Mouse (Mus musculus): ENCODE data around the gene Lmna. TPM values are rescaled to one million over a fixed set of nuclear protein-coding genes. Genes with fewer than 3 reads are reported as not detected.

Lmna gene
- polyA plus RNA-seq, 1 experiment: 51.3 TPM

DNA sequence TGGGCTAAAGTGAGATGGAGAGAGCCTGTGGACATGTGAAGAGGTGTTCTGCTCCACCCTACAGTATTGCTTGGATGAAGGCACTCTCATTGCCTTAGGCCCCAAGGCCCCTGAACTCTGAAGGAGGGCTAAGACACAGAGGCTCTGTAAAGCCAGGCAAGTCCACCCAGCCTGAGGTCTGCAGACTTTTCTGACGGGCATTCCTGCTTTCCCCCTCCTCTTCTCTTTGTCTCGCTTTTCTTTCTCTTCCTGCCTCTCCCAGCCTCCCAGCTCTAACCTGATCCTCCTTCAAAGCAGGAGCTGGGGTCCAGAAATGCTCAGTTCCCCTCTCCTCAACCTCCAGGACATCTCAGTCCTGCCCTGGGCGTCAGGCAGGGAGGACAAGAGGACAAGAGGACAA, 25.2 kb upstream of the Lmna start:
- H3K4me3 ChIP-seq (ENCODE audit: extremely low read depth, insufficient read depth, insufficient read length): no peak overlapping the region
- peaks cover 5% of the 10 kb centered on the region; the same call in 1 of the 2 replicates for H3K27me3 ChIP-seq (ENCODE audit: control insufficient read depth, insufficient read depth, low read length)
- H3K27ac ChIP-seq (ENCODE audit: insufficient read depth, low read length): no peak overlapping the region
- 86% methylated on average over 3 of the region's 3 CpGs for WGBS
- no peak for TF ChIP-seq CTCF (IDR thresholded peaks at IDR 0.05; ENCODE audit: extremely low read depth, insufficient read depth, insufficient read length, insufficient replicate concordance)
- no peak for TF ChIP-seq POLR2A (IDR thresholded peaks at IDR 0.05; ENCODE audit: low read depth, low read length)
- H3K4me1 ChIP-seq (ENCODE audit: control insufficient read depth, insufficient read depth, insufficient read length): peaks cover 2% of the 10 kb centered on the region
- H3K36me3 ChIP-seq (ENCODE audit: control insufficient read depth, insufficient read depth, low read length): no peaks in the 10 kb centered on the region
- DNase-seq (ENCODE audit: low read depth in 1 of 2, low spot score in 2 of 2): no peak

DNA sequence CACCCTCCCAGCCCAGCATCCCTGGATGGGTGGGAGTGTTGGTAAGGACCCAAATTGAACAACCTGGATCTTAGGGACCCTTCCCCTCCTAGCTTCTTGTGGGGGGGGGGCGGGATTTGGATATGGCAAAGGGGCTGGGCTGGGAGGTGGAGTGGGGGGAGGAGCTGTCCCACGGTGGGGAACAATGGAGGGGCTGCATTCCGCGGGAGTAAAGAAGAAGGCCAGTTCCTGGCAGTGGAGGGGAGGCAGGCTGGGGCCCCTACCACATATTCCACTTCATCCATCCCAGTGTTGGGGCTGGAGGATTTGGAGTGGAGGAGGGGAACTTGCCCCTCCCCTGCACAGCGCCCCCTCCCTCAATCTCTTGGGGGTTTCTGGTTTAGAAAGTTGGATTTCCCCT, 23.9 kb upstream of the Lmna start:
- TF ChIP-seq CTCF (IDR thresholded peaks at IDR 0.05; ENCODE audit: extremely low read depth, insufficient read depth, insufficient read length, insufficient replicate concordance): no peak
- no peak for TF ChIP-seq POLR2A (IDR thresholded peaks at IDR 0.05; ENCODE audit: low read depth, low read length)
- H3K36me3 ChIP-seq (ENCODE audit: control insufficient read depth, insufficient read depth, low read length): no peaks in the 10 kb centered on the region
- peaks cover 2% of the 10 kb centered on the region for H3K4me1 ChIP-seq (ENCODE audit: control insufficient read depth, insufficient read depth, insufficient read length)
- peaks cover 5% of the 10 kb centered on the region; the same call in 1 of the 2 replicates for H3K27me3 ChIP-seq (ENCODE audit: control insufficient read depth, insufficient read depth, low read length)
- 43% methylated on average over 5 of the region's 5 CpGs for WGBS
- no peak overlapping the region for H3K4me3 ChIP-seq (ENCODE audit: extremely low read depth, insufficient read depth, insufficient read length)
- H3K27ac ChIP-seq (ENCODE audit: insufficient read depth, low read length): no peak overlapping the region
- DNase-seq (ENCODE audit: low read depth in 1 of 2, low spot score in 2 of 2): no peak

- Histone ChIP-seq H3K4me1 (ENCODE audit: control insufficient read depth, insufficient read depth, insufficient read length) (peaks cover 2% of the 10 kb centered on the region), H3K27ac (ENCODE audit: insufficient read depth, low read length) (no peak overlapping the region)
Measured at GRCm38 (mm10) chr3:88532689-88533511, 23.1 kb upstream of the Lmna start.

DNA sequence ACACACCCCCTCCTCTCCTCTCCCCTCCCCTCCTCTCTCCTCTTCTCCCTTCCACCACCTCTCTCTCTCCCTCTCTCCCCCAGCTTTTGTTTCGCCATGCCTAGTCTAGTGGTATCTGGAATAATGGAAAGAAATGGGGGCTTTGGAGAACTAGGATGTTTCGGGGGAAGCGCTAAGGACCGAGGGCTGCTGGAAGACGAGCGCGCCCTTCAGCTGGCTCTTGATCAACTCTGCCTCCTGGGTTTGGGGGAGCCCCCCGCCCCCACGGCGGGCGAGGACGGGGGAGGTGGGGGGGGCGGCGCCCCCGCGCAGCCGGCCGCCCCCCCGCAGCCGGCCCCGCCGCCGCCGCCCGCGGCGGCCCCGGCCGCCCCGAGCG, 22.5 kb upstream of the Lmna start, which contains the start of gene Mex3a:
Gene Mex3a (plus strand): TSS at position 97 of the 376 bp plus-strand sequence.
- peak within 1 kb of the TSS; percentile 89 for H3K27ac ChIP-seq (ENCODE audit: insufficient read depth, low read length)
- 2% methylated on average over 18 of the region's 31 CpGs for WGBS
- no peak for DNase-seq (ENCODE audit: low read depth in 1 of 2, low spot score in 2 of 2)
- H3K36me3 ChIP-seq (ENCODE audit: control insufficient read depth, insufficient read depth, low read length): no peaks in the 10 kb centered on the region
- H3K4me3 ChIP-seq (ENCODE audit: extremely low read depth, insufficient read depth, insufficient read length): peak within 1 kb of the TSS; percentile 78
- TF ChIP-seq POLR2A (IDR thresholded peaks at IDR 0.05; ENCODE audit: low read depth, low read length) (no peak), CTCF (IDR thresholded peaks at IDR 0.05; ENCODE audit: extremely low read depth, insufficient read depth, insufficient read length, insufficient replicate concordance) (no peak)
- peaks cover 2% of the 10 kb centered on the region for H3K4me1 ChIP-seq (ENCODE audit: control insufficient read depth, insufficient read depth, insufficient read length)
- H3K27me3 ChIP-seq (ENCODE audit: control insufficient read depth, insufficient read depth, low read length): peaks cover 5% of the 10 kb centered on the region; the same call in 1 of the 2 replicates

More at GRCm38 (mm10) chr3:88532689-88533511, 23.1 kb upstream of the Lmna start:
- no peak for DNase-seq (ENCODE audit: low read depth in 1 of 2, low spot score in 2 of 2)
- WGBS: 3% methylated on average over 40 of the region's 40 CpGs
- Histone ChIP-seq H3K27me3 (ENCODE audit: control insufficient read depth, insufficient read depth, low read length) (peaks cover 5% of the 10 kb centered on the region; the same call in 1 of the 2 replicates), H3K4me3 (ENCODE audit: extremely low read depth, insufficient read depth, insufficient read length) (peak overlapping the region; percentile 59), H3K36me3 (ENCODE audit: control insufficient read depth, insufficient read depth, low read length) (no peaks in the 10 kb centered on the region)
- TF ChIP-seq CTCF (IDR thresholded peaks at IDR 0.05; ENCODE audit: extremely low read depth, insufficient read depth, insufficient read length, insufficient replicate concordance): no peak
- no peak for TF ChIP-seq POLR2A (IDR thresholded peaks at IDR 0.05; ENCODE audit: low read depth, low read length)

DNA sequence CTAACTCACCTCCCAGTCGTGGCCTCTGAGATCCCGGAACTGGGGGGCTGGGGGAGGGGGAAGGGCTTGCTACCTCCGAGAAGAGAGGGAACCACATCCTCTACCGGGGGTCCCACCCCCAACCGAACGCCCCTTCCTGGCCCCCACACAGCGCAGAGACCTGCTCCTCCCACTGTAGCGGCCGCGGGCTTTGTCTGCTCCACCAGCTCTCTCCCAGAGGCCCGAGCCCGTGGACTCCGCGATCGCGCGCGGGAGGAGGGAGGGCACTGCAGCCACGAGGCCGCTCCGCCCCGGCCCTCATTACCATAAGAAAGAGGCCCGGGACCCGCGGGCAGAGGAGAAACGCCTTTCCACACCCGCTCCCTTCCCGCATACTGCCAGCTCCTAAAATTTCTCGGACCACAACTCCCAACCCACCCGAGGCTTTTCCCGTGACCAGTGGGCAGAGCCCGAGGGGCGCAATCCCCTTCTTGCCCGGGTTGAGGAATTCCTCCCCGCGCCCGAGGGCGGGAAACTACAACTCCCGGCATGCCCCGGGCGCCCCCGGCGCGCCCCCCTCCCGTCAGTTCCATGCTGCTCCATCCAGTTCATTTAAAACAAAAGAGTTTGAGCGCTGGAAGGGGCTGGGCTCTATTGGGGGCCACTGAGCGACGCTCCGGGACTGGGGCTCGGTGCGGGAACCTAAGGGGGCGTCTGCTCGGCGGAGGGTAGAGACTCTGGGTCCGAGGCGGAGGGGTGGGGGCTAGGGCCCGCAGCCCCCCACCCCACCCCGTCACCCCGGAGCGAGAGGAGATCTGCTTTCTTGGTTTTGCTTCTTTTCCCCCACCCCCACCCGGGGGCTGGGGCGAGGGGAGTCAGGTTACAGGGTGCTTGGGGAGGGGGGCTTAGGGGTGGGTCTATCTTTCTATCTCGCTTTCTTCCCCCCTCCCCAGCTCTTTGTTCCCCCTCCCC, 21.9 kb upstream of the Lmna start:
- WGBS: under 1% methylated on average over 61 of the region's 63 CpGs
- DNase-seq (ENCODE audit: low read depth in 1 of 2, low spot score in 2 of 2): peak in 1 of 2 experiments; percentile 80
- peaks cover 2% of the 10 kb centered on the region for H3K4me1 ChIP-seq (ENCODE audit: control insufficient read depth, insufficient read depth, insufficient read length)
- H3K36me3 ChIP-seq (ENCODE audit: control insufficient read depth, insufficient read depth, low read length): no peaks in the 10 kb centered on the region
- peak overlapping the region; percentile 89 for H3K27ac ChIP-seq (ENCODE audit: insufficient read depth, low read length)
- peaks cover 5% of the 10 kb centered on the region; the same call in 1 of the 2 replicates for H3K27me3 ChIP-seq (ENCODE audit: control insufficient read depth, insufficient read depth, low read length)
- TF ChIP-seq CTCF (IDR thresholded peaks at IDR 0.05; ENCODE audit: extremely low read depth, insufficient read depth, insufficient read length, insufficient replicate concordance): no peak
- no peak for TF ChIP-seq POLR2A (IDR thresholded peaks at IDR 0.05; ENCODE audit: low read depth, low read length)
- peak overlapping the region; percentile 78 for H3K4me3 ChIP-seq (ENCODE audit: extremely low read depth, insufficient read depth, insufficient read length)

GRCm38 (mm10) chr3:88530082-88530864, 20.5 kb upstream of the Lmna start:
- Histone ChIP-seq H3K36me3 (ENCODE audit: control insufficient read depth, insufficient read depth, low read length) (no peaks in the 10 kb centered on the region), H3K4me3 (ENCODE audit: extremely low read depth, insufficient read depth, insufficient read length) (no peak overlapping the region), H3K27ac (ENCODE audit: insufficient read depth, low read length) (no peak overlapping the region), H3K27me3 (ENCODE audit: control insufficient read depth, insufficient read depth, low read length) (peaks cover 5% of the 10 kb centered on the region; the same call in 1 of the 2 replicates), H3K4me1 (ENCODE audit: control insufficient read depth, insufficient read depth, insufficient read length) (peaks cover 2% of the 10 kb centered on the region)
- 56% methylated on average over 11 of the region's 11 CpGs for WGBS
- no peak for DNase-seq (ENCODE audit: low read depth in 1 of 2, low spot score in 2 of 2)
- TF ChIP-seq POLR2A (IDR thresholded peaks at IDR 0.05; ENCODE audit: low read depth, low read length) (no peak), CTCF (IDR thresholded peaks at IDR 0.05; ENCODE audit: extremely low read depth, insufficient read depth, insufficient read length, insufficient replicate concordance) (no peak)
